Mouse (Mus musculus) embryo, embryonic 11.5 days (tissue): ENCODE data around the gene Paqr8.
"Not testable (repeated sequence)": the region's sequence is repeated elsewhere in the genome, so short reads cannot be mapped to it uniquely, and the experiment has no call there.

Experiments used
- DNase-seq: peaks from one replicate; pipeline ENCODE4 v3.0.0-alpha.2; 2012; ENCODE audit warnings: low read depth, low spot score

Gene Paqr8

DNA sequence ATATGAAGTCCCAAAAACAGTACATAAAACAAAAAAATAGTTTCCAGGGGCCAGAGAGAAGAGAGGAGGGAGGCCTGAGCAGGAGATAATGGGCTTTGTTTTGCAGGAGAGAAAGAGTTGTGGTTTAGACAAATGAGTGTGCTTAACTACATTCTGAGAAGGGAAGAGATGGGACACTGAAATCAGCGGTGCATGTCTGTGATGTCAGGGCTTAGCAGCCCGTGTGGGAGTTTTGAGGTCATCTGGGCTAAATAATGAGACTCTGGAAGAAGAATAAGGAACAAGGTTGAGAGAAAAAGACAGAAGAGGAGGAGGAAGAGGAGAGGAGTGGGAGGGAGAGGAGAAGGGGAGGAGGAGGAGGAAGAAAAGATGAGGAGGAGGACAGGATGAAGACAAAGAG is 21.7 kb downstream of the Paqr8 start:
- no peak for DNase-seq

DNA sequence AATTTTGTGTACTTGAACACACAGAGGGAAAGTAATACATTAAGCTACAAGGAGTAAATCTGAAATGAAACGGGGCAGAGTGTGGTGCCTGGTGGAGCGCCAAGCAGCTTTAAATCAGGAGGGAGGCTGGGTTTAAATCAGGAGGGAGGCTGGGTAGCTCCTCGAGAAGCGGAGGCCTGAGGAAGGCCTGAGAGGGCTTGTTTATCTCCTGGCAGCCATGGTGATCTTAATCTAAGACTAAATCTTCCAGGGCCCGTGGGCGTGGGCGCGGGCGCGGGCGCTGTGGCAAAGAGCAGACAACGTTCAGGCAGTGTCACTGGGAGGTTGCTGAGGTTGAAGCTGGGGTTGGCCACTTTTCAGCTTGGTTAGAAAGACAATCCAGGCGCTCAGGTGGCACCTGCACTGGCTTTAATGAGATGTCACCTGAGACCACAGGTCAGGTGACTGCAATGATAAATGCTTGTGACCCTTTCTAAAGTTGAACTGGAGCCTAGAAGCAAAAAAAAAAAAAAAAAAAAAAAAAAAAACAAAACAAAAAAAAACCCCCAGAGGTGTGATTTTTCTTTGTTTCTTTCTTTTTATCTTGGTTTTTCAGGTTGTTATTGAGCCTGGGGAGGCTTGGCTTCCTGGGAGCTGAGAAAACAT is 22.2 kb downstream of the Paqr8 start:
- DNase-seq = no peak

DNA sequence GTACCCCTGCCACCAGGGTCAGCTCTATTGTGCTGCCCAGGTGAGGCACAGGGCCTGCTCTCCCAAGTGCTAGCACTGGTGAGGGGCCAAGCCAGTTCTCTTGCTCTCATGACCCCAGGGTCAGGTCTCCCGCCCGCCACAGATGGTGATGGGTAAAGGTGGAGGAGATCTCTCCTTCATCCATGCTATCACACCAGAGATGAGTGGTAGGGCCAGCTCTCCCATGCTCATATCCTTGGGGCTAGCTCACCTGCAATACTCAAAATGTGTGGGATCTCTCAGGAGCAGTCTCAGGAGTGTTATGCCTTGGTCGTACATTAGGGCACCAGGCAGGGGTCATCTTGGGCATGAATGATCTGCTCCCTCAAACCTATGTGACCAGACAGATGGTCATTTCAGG is 24.4 kb downstream of the Paqr8 start:
- DNase-seq = no peak

DNA sequence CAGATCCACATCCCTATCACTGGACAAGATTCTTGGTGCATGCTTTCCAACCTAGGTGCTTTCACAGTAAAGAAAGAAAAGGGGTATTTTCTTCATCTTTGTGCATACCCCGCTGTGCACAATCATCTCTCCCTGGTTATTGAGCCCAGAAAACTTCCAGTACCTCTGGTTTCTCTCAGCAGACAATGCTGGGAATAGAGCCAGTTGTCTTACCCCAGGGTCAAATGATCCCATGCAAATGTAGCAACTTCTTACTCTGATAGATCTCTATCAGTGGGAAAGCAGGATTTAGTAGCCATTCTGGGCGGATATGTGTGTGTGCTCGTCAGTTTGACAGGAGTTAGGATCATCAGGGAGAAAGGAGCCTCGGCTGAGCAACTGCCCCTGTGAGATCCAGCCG is 25.2 kb downstream of the Paqr8 start:
- no peak for DNase-seq

DNA sequence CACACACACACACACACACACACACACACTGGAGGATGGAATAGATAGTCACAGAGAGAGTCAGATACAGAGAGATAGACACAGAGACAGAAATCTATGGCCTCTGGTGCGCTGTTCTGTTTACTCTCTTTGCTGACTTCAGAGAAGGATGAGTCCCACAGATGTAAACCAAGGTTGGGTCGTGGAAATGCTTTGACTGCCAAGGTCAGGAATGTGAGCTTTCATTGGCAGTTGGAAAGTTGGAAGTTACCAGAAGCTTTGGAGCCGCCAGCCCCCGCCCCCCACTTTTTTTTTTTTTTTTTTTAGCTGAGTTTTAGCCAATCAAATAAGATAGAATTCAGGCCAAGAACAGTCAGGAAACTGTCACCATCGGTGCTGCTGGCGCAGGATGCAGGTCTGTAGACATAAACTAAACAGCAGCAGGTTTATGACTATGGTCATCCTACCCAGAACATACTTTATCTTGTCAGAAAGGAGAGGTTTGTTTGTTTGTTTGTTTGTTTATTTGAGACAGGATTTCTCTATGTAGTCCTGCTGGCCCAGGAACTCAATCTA is 27.2 kb downstream of the Paqr8 start:
- DNase-seq = no peak

DNA sequence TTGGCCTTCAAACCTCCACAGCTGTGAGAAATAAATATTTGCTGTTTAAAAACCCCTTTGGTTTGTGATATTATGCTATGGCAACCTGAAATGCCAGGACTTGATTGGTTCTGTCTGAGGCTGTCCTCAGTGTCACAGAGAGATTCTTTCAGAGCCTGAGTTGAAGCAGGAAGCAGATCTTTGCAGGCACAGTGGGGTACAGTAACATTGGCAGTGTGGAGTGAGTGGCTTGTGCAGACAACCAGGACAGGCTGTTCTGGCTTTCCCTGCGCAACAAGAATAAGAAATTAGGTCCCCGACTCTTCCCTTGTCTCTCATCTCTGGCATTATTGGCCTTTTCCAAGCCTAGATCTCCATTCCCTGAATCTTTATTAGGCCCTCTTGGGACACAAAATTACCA is 29.3 kb downstream of the Paqr8 start:
- DNase-seq = no peak

DNA sequence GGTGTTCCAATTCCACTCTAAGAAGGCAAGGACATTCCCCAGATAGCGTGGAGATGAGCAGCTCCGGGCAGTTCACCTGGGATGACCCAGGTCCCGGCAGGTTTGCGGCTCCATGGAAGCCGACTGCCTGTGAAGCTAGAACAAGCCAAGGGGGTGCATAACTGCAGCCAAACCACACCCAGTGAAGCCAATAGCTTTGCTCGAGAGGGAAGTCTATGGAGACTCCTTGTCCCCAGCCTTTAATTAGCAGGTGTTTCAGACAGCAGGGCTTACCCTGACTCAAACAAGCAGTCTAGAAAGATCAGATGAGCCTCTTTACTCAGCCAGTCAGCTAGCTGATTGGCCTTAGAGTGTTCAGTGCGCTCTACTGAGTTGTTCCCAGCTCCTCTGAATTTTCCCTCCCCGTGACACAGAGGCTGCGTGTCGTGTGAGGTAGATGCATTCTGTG is 30.7 kb downstream of the Paqr8 start:
- no peak for DNase-seq

DNA sequence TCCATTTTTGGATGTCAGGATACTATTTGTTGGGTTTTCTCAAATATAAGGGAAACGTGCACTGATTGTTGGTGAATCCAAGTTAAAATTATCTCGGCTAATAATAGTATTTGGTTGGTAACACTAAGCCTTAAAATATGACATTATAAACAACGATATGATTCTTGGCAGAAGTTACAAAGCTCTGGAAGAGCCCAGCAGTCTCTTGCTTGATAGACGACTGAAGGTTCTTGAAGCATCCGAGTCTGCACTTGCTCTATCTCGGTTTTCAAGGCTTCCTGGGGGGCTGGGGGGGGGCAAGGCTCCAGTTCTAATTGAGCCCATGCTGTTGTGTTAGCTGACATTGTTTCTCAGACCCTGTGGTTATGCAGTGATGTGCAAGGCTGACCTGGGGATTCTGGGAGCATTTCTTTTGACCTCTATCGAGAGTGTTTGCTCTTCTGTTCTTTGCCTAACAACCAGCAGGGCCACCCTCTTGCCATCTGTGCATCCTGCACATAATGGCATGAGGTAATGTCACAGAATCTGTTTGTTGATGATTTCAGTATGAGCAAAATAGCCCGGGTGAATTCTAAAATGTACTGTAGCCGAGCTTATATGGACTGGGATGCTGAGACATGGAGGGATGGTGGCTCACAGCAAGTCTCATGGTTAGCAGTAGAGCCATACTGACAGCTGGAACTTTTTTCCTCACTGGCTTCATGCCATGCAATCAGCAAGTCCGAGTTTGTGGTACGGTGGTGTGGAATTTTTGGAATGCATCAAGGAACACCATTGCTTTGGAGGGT is 32.4 kb downstream of the Paqr8 start:
- DNase-seq = no peak

DNA sequence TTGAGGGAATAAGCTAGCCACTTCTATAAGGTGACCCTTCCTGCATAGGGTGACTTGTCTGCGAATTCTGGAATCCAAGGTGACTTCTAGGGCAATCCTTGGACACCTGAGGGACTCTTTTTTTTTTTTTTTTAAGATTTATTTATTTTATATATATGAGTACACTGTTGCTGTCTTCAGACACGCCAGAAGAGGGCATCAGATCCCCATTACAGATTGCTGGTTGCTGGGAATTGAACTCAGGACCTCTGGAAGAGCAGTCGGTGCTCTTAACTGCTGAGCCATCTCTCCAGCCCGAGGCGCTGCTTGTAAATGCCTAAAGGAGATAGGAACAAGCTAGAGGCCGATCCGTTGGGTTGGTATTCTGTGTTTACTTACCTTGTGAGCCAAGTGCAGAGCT is 34.9 kb downstream of the Paqr8 start:
- not testable (repeated sequence) for DNase-seq

DNA sequence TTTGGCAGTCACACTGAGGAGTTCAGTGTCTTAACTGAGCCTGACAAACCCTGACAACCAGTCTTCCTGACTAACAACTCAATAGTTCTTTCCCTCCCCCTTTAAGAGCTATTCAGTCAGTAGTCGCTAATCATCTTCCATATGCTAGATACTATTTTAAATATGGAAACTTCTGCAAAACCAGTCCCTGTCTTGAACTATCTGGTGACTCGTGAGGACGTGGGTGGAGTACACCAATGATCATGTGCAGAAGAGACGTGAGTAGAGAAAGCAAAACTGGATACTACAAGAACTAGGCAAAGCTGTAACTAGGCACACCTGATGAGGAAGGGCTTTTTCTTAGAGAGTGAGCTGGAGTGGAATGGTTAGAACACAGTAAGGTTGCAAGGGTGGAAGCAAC is 35.5 kb downstream of the Paqr8 start:
- DNase-seq = no peak

DNA sequence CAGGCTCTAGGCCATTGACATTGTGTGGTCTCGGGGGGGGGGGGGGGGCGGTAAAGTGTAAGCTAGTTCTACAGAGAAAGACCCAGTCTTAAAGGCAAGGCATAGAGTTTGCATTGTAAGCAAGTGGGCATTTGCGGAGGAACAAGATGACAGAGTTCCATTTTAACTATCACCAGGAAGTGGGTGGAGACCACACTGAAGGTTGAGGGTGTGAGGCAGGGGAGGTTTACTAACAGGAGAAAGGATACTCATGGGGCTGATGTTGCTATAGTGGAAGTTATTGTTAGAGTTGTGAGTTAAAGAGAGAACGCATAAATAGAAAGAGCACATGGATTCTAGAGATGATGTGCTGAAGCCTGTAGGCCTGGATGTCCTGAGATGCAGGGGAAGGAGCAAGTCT is 36.0 kb downstream of the Paqr8 start:
- no peak for DNase-seq

DNA sequence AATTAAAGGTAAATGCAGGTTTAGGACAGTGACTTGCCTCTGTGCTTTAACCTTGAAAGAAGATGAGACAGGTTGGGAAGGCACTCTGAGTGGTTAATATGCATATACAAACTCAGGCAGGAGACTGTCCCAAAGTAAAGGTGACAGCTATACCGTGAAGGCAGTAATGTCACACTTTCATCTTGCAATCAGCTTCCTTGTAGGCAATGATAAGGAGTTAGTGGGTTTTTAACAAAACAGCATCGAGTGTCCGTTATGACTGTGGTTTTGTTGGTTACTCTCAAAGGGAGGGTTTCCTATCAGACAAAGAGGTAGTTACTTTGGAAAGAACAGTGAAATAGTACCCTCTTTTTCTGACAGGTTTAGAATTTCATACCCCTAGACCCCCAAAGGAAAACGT is 38.1 kb downstream of the Paqr8 start:
- DNase-seq = no peak

DNA sequence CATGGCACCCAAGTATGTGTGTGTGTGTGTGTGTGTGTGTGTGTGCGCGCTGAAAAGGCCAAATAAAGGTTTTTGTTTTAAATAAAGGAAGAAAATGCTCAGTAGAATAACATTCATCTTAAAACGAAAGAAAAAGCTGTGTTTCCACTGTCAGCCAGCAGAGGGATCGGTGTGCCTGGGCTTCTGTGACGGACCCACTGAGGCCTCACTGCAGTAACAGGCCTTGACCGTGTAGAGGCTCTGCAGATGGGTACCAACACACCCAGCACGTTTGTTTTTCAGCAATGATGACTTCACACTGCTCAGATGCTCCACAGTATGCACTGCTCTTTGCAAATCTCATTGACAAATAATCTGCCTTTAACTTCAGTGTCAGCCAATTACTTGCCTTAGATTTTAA is 43.1 kb downstream of the Paqr8 start:
- peak; percentile 49 for DNase-seq

DNA sequence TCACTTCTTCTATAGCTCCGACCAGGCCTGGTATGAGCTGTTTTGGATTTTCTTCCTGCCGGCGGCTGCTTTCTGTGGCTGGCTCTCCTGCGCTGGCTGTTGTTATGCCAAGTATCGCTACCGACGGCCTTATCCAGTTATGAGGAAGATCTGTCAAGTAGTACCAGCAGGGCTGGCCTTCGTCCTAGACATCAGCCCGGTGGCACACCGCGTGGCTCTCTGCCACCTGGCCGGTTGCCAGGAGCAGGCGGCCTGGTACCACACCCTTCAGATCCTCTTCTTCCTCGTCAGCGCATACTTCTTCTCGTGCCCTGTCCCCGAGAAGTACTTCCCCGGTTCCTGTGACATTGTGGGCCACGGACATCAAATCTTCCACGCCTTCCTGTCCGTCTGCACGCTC is 44.7 kb downstream of the Paqr8 start:
- DNase-seq = no peak

DNA sequence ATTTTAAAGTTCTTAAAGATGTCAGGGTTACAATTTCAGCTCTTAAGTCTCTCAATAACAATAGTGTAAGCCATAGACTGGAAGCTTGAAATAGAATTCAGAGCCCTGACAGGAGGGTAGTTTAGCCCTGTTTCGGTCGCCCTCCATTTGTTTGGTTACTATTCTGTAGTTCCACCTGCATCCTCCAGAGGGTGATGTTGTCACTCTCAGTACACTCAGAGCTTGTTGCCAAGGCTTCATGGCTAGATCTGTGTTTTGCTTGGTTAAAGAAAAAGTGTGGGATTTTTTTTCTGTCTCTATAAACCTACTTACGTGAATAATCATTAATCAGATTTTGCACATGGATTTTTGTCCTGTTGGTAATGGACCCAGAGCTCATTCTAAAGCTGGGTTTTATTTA is 48.6 kb downstream of the Paqr8 start:
- peak; percentile 48 for DNase-seq

DNA sequence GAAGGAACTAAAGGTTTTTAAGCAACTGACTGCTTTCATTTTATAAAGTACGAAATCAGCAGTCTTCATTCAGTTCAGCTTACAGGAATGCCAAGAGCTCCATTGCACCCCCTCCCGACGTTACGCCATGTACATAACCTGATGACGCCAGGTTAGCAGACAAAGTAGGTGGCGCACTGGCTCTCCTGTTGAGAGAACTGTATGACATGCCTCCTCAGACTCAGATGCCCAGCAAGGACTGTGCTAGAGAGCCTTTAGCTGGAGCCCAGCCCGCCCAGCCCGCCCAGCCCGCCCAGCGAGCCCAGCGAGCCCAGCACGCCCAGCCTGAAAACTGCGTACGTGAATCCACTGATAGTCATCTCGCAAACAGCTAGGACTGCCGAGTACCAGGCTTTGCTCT is 49.7 kb downstream of the Paqr8 start:
- no peak for DNase-seq

DNA sequence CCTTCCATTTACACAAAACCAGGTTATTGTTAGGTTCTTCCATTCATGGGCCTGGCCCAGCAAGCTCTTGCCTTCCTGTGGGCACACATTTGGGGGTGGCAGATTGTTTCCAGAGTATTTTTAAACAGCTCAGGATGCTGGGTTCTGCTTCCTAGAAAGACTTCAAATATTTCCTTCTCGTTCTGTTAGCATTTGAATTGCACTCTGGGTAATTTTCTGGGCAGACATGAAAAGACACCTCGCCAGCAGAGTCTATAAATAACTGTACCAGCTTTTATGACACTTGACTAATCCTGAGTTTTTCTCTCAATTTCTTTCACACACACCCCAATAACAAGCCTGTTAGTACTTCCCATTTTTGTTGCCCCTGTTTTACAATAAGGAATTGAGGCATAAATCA is 50.9 kb downstream of the Paqr8 start:
- no peak for DNase-seq

DNA sequence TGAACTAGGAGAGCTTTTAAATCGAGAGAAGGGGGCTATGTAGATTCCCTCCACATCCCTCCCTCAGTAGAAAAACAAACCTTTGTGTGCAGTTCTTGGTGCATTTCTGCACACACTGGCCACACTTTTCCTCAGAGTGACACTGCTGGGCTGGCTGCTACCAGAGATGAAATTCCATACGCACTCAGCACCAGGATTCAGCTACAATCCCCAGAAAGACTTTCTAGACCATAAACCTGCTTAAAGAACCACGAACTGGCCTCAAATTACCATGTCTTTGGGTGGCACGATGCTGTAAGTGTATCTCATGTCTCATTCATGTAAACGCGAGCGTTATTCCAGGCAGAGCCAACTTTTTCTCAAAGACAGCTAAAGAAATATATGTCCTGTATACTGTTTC is 51.5 kb downstream of the Paqr8 start:
- no peak for DNase-seq

DNA sequence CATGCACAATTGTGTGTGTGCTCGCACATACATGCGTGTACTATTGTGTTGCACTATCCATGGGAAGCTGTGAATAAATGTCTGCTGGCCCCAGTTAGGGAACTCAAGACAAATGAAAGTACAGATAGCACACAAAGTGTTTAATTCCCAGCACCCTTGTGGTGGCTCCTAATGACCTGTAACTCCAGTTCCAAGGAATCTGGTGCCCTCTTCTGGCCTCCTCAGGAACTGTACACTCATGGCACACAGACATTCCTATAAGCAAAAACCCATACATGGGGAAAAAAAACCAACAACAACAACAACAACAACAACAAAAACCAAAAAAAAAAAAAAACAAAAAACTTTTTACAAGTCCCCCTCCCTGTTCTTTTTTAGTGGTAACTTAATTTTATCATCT is 52.6 kb downstream of the Paqr8 start:
- no peak for DNase-seq

DNA sequence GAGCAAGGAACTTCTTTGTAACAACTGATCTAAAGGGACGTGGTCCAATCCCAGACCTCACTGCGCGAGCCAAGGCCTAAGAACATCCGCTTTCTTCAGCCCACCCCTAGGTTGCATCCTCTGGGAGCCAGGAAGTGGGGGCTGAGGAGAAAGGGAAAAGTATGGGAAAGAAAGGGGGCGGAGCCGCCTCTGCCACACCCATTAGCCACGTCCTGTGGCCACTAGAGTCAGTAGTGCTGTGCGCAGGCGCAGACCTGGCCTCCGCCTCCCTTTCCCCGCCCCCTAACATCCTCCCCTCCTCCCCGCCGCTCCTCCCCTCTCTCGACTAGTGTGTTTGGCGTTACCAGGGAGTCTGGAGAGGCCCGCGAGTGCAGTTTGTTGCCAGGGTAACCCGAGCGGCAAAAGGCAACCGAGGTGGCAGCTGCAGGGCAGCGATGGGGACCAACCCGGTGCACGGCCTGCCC is 60.9 kb downstream of the Paqr8 start, which contains the start of gene Efhc1:
Gene Efhc1 (plus strand): TSS at position 327 of the 464 bp plus-strand sequence.
- peak; percentile 87 for DNase-seq

DNA sequence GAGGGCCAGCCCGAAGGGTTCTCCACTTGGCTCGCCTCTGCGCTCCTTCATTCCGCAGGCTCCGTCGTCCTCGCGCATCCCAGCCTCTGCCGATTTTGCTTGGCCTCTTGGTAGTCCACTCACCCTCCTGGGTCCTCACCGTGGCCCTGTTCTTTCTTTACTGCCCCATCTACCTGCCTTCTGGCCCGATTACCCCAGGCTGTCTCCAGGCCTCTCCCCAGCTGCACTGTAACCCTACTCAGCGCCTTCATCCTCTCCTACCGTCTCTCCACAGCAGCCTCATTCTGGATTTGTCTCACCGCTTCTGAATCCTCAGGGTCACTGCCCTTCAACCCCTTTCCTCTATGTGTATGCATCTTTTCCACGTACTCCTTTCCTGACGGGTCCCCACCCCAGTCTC is 61.4 kb downstream of the Paqr8 start:
- DNase-seq = no peak

DNA sequence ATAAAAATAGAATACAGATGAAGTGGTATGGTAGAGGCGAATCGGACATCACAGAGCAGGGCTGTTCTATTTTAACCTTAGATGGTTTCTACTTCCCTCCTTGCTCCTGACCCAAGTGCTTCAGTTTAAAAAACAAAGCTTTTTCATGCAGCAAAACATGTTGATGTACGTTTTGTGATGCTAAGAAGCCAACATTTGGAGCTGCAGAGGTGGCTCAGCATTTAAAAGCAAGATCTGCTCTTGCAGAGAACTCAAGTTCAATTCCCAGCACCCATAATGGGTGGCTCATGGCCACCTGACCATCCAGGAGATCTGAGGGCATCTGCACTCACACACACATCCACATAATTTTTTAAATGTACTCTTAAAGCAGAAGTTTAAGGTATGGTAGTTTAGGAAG is 64.5 kb downstream of the Paqr8 start:
- no peak for DNase-seq

DNA sequence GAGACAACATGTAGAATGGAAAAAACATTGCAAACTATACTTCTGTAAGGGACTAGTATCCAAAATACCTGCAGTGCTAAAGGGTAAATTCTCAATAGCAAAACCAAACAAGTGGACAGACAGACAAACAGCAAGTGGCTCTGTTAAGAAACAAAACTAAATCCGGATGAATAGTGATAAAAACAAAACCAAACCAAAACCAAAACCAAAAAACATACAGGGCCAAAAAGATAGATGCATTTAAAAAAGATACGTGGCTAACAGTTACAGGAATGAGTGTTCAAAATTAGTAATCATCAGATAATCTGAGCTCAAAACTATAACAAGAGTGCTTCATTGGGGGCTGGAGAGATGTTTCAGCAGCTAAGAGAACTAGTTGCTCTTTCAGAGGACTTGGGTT is 79.2 kb downstream of the Paqr8 start:
- no peak for DNase-seq
